Mouse (Mus musculus) liver, embryonic 16.5 days (tissue): ENCODE data around the gene Slco3a1. TPM values are rescaled to one million over a fixed set of nuclear protein-coding genes. Genes with fewer than 3 reads are reported as not detected.

ENCODE experiments used
- ATAC-seq: fragments of 200-750 bp; cut with Nextera tagmentation; 2 replicates; pipeline ENCODE4 v1.8.0; 2017; ENCODE audit warnings: low read depth, mild to moderate bottlenecking, moderate number of reproducible peaks, moderate library complexity
- H3K27ac ChIP-seq: fragments of 300-500 bp; sonication (generic); 2 replicates; pipeline ENCODE4 v1.5.1; 2014; ENCODE audit warnings: mild to moderate bottlenecking, low read length
- H3K27me3 ChIP-seq: fragments of 300-500 bp; sonication (generic); 2 replicates; pipeline ENCODE4 v1.6.1; 2014; ENCODE audit warnings: low read depth, low read length, mixed read lengths; ENCODE audit not compliant: control insufficient read depth, insufficient read depth
- H3K36me3 ChIP-seq: fragments of 300-500 bp; sonication (generic); 2 replicates; pipeline ENCODE4 v1.6.1; 2014; ENCODE audit warnings: mild to moderate bottlenecking; ENCODE audit not compliant: control insufficient read depth, insufficient read depth
- H3K4me1 ChIP-seq: fragments of 300-500 bp; sonication (generic); 2 replicates; pipeline ENCODE4 v1.6.1; 2014; ENCODE audit warnings: low read depth, low read length, mixed read lengths; ENCODE audit not compliant: control insufficient read depth
- H3K4me2 ChIP-seq: fragments of 300-500 bp; sonication (generic); 2 replicates; pipeline ENCODE4 v1.6.1; 2014; ENCODE audit warnings: low read depth, low read length, mixed read lengths
- H3K4me3 ChIP-seq: fragments of 300-500 bp; sonication (generic); 2 replicates; pipeline ENCODE4 v1.5.1; 2014; ENCODE audit warnings: low read depth, mild to moderate bottlenecking, low read length
- H3K9ac ChIP-seq: fragments of 300-500 bp; sonication (generic); 2 replicates; pipeline ENCODE4 v1.6.1; 2014; ENCODE audit warnings: low read depth, low read length
- H3K9me3 ChIP-seq: fragments of 300-500 bp; sonication (generic); replicated peaks from 2 replicates; pipeline ENCODE4 v1.6.1; 2016; ENCODE audit warnings: low read length; ENCODE audit not compliant: control insufficient read depth
- WGBS: fragments of 180-500 bp; shearing (Covaris S2); extraction: QIAGEN DNeasy Blood & Tissue Kit; methylation state at CpG from one replicate; pipeline ENCODE4 v1.1.7; 2014; ENCODE audit not compliant: insufficient replicate concordance; 5-methylcytosine and 5-hydroxymethylcytosine counted together
- polyA plus RNA-seq: library from polyadenylated mRNA; unstranded; fragments of >200 nt; fragmentation: Nextera tagmentation; extraction: Ambion mirVana; gene quantifications from 2 replicates; pipeline ENCODE4 v1.2.1, GENCODE M21; 2015

The Slco3a1 gene
- polyA plus RNA-seq, 1 experiment from 2014 or later = 1.2 TPM

DNA sequence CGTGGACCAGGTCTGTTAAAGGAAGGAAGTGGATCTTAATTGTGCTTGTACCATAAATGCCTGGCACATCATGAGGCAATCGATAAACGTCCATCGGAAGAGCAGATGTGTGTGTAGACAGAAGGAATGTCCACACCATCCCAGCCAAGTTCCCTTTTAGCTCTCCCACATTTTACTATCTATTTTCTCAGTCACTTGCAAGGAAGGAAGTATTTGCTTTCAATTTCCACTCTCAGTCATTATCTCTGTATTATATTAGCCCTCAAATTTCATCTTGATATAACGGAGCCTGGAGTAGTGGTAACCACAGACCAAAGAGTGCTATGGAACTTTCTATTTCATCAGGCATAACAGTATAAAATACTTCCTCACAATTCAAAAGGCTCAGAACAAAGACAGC lies 112.2 kb downstream of the Slco3a1 start:
- H3K4me2 ChIP-seq = no peak overlapping the region
- no peaks in the 10 kb centered on the region for H3K27me3 ChIP-seq
- ATAC-seq = no peak
- H3K4me1 ChIP-seq = no peaks in the 10 kb centered on the region
- no peak overlapping the region for H3K4me3 ChIP-seq
- H3K9me3 ChIP-seq = no peaks in the 10 kb centered on the region
- 14% methylated on average over 5 of the region's 5 CpGs for WGBS
- no peak overlapping the region for H3K27ac ChIP-seq
- no peaks in the 10 kb centered on the region for H3K36me3 ChIP-seq
- H3K9ac ChIP-seq = no peak overlapping the region

DNA sequence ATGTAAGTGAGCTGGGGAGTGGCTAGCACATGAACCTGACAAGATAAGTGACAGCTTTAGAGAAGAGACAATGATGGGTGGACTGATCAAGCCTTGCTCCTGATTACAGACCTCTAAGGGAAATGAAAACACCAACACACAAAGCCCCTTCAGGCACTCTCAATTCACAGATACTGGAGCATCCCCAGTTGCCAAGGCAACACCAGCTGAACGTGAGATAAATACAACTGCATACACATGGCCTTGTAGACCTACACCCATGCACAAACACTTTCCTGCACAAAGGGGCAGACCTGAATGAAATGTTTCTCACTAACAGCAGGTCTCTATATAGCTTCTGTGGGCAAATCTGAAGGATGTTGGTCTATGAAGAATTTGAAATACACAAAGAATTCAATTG lies 117.0 kb downstream of the Slco3a1 start:
- no peak overlapping the region for H3K4me2 ChIP-seq
- ATAC-seq = no peak
- no peak overlapping the region for H3K4me3 ChIP-seq
- no peaks in the 10 kb centered on the region for H3K9me3 ChIP-seq
- no peak overlapping the region for H3K9ac ChIP-seq
- H3K27me3 ChIP-seq = no peaks in the 10 kb centered on the region
- no peak overlapping the region for H3K27ac ChIP-seq
- H3K36me3 ChIP-seq = no peaks in the 10 kb centered on the region
- no peaks in the 10 kb centered on the region for H3K4me1 ChIP-seq
- WGBS = 9% methylated on average over 1 of the region's 1 CpGs

GRCm38 (mm10) chr7:74436642-74437041 lies 117.9 kb downstream of the Slco3a1 start:
- H3K27me3 ChIP-seq = no peaks in the 10 kb centered on the region
- no peak for ATAC-seq
- WGBS = 44% methylated on average over 2 of the region's 2 CpGs
- no peak overlapping the region for H3K4me2 ChIP-seq
- H3K9ac ChIP-seq = no peak overlapping the region
- no peaks in the 10 kb centered on the region for H3K9me3 ChIP-seq
- no peaks in the 10 kb centered on the region for H3K36me3 ChIP-seq
- H3K27ac ChIP-seq = no peak overlapping the region
- no peak overlapping the region for H3K4me3 ChIP-seq
- H3K4me1 ChIP-seq = no peaks in the 10 kb centered on the region

DNA sequence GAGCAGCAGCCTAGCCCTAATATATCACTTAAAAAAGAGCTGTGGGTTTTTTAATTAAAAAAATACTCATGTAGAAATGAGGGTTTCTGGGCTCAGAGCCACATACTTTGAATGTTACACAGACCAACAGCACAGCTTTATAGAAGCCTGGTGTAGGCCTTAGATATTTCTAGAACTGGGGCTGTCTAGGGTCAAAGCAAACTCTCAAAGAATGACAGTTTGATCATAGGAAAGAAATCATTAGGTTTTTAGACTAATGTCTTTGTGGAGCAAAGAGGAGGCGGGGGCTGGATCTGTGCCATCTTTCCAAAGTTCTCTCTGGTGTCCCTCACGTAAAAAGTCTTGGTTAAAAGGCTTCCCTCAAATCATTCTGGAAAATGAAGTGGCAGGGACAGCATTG lies 121.6 kb downstream of the Slco3a1 start:
- Histone ChIP-seq H3K9ac (no peak overlapping the region), H3K9me3 (no peaks in the 10 kb centered on the region), H3K4me3 (no peak overlapping the region), H3K4me2 (no peak overlapping the region), H3K36me3 (no peaks in the 10 kb centered on the region), H3K27me3 (no peaks in the 10 kb centered on the region), H3K27ac (no peak overlapping the region), H3K4me1 (no peaks in the 10 kb centered on the region)
- no peak for ATAC-seq
- WGBS = 62% methylated on average over 2 of the region's 2 CpGs

GRCm38 (mm10) chr7:74429252-74429651 lies 125.3 kb downstream of the Slco3a1 start:
- H3K9me3 ChIP-seq = no peaks in the 10 kb centered on the region
- H3K4me1 ChIP-seq = no peaks in the 10 kb centered on the region
- H3K27me3 ChIP-seq = no peaks in the 10 kb centered on the region
- H3K36me3 ChIP-seq = no peaks in the 10 kb centered on the region
- no peak overlapping the region for H3K27ac ChIP-seq
- H3K9ac ChIP-seq = no peak overlapping the region
- H3K4me2 ChIP-seq = no peak overlapping the region
- no peak for ATAC-seq
- H3K4me3 ChIP-seq = no peak overlapping the region
- 68% methylated on average over 3 of the region's 3 CpGs for WGBS

DNA sequence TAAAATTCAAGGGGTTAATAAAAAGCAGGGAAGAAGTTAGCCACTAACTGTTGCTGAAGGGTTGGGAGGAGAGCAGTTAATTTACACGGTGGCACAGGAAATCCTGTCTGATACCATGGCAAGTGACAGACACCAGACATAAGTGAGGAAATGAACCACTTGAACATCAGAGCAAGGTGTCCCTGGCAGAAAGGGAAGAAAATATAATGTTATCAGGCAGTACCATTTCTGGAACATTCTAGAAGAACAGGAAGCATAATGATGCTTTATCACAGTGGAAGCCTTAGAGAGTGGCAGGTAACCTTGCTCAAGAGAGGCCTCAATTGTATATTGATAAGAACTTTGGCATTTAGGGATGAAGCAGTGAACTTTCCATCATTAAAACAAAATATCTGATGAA lies 127.4 kb downstream of the Slco3a1 start:
- Histone ChIP-seq H3K9ac (no peak overlapping the region), H3K9me3 (no peaks in the 10 kb centered on the region), H3K36me3 (no peaks in the 10 kb centered on the region), H3K27me3 (no peaks in the 10 kb centered on the region), H3K27ac (no peak overlapping the region), H3K4me2 (no peak overlapping the region), H3K4me3 (no peak overlapping the region), H3K4me1 (no peaks in the 10 kb centered on the region)
- 0% methylated on average over 1 of the region's 1 CpGs for WGBS
- ATAC-seq = no peak

- no peaks in the 10 kb centered on the region for H3K4me1 ChIP-seq
- H3K27me3 ChIP-seq = no peaks in the 10 kb centered on the region
- WGBS = 33% methylated on average over 1 of the region's 1 CpGs
- ATAC-seq = no peak
- no peaks in the 10 kb centered on the region for H3K36me3 ChIP-seq
- H3K9me3 ChIP-seq = no peaks in the 10 kb centered on the region
- H3K4me3 ChIP-seq = no peak overlapping the region
- H3K4me2 ChIP-seq = no peak overlapping the region
- H3K27ac ChIP-seq = no peak overlapping the region
- no peak overlapping the region for H3K9ac ChIP-seq
Measured at GRCm38 (mm10) chr7:74425941-74426340, 128.6 kb downstream of the Slco3a1 start.

DNA sequence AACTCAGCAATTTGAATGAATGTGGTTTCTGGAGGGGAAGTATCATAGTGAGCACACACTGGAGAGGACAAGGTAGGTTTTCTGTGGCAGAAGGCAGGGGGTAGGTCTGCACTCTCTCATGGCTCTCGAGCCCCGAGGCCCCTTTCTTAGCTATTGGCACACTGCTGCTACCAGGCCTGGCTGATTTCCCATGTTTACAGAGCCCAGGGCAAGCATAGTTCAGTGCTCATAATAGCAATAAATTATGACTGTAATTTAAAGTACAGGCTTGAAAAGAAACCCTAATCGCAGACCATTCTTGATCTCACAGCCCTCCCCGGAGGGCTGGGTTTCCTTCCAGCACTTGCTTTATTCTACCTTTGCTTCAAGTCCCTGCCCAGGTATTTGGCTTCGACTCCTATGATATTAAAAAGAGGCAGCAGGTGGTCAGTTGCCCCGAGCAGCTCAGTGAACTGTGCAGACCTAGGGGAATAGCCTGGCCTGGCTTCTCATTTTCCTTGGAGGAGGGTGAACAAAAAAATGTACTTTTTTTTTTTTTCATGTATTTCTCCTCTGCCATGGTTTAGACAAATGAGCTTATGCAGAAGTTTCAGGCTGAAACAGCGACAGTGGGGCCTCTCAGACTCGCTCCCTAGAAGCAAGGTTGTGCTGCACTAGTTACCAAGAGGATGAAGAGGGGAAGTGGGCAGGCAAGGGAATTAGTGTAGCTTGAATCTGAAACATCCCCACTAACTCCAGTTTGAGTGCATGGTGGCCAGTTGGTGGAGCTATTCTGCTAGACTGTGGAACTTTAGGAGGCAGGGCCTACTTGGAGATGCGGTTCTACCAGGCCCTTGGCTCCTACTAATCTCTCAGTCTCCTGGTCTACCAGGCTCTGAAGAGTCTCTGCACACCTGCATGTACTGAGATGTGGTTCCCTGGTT lies 130.4 kb downstream of the Slco3a1 start:
- H3K4me2 ChIP-seq = no peak overlapping the region
- no peaks in the 10 kb centered on the region for H3K9me3 ChIP-seq
- no peaks in the 10 kb centered on the region for H3K36me3 ChIP-seq
- no peak overlapping the region for H3K9ac ChIP-seq
- 38% methylated on average over 9 of the region's 9 CpGs for WGBS
- H3K27me3 ChIP-seq = no peaks in the 10 kb centered on the region
- no peak overlapping the region for H3K4me3 ChIP-seq
- no peaks in the 10 kb centered on the region for H3K4me1 ChIP-seq
- H3K27ac ChIP-seq = no peak overlapping the region
- no peak for ATAC-seq

GRCm38 (mm10) chr7:74423316-74423715 lies 131.3 kb downstream of the Slco3a1 start:
- no peaks in the 10 kb centered on the region for H3K9me3 ChIP-seq
- no peak overlapping the region for H3K4me3 ChIP-seq
- no peaks in the 10 kb centered on the region for H3K27me3 ChIP-seq
- H3K27ac ChIP-seq = no peak overlapping the region
- 36% methylated on average over 3 of the region's 3 CpGs for WGBS
- H3K36me3 ChIP-seq = no peaks in the 10 kb centered on the region
- no peak overlapping the region for H3K9ac ChIP-seq
- no peak overlapping the region for H3K4me2 ChIP-seq
- no peak for ATAC-seq
- no peaks in the 10 kb centered on the region for H3K4me1 ChIP-seq
